Mouse (Mus musculus) CH12.LX (cell line): ENCODE results near the gene Amd1. TPM values are rescaled to one million over a fixed set of nuclear protein-coding genes. Genes with fewer than 3 reads are reported as not detected.

ENCODE experiments used
- DNase-seq: peaks from one replicate; pipeline ENCODE4 v3.0.0-alpha.2; 2013; ENCODE audit errors: extremely low read depth
- H3K27ac ChIP-seq: 2 replicates; pipeline ENCODE4 v1.5.1; 2012; ENCODE audit warnings: low read depth, mild to moderate bottlenecking, control low read depth, moderate library complexity; ENCODE audit not compliant: insufficient read depth
- H3K27me3 ChIP-seq: replicated peaks from 2 replicates; pipeline ENCODE3; 2012; ENCODE audit warnings: inconsistent platforms
- H3K36me3 ChIP-seq, 2 experiments: replicated peaks in 1 of 2; 2 replicates each; pipeline versions ENCODE3 to v1.6.1; 2012; ENCODE audit warnings: inconsistent platforms in 1 of 2, low read length in 1 of 2, mild to moderate bottlenecking in 1 of 2, mixed read lengths in 1 of 2, moderate library complexity in 1 of 2; ENCODE audit not compliant: control insufficient read depth in 1 of 2, insufficient read depth in 1 of 2
- H3K4me1 ChIP-seq, 2 experiments: 2 replicates each; pipeline ENCODE4 v1.6.1; 2012; ENCODE audit warnings: inconsistent platforms in 1 of 2, moderate library complexity in 1 of 2; ENCODE audit not compliant: insufficient read depth in 2 of 2, control insufficient read depth in 1 of 2
- H3K4me2 ChIP-seq: 2 replicates; pipeline ENCODE4 v1.6.1; 2012; ENCODE audit warnings: low read depth, mild to moderate bottlenecking, control low read depth; ENCODE audit not compliant: poor library complexity, insufficient read depth, severe bottlenecking
- H3K4me3 ChIP-seq, 3 experiments: fragments of 150-350 bp in 1 of 3; sonication (generic) in 1 of 3; replicated peaks in 1 of 3; 2 replicates each; pipeline versions ENCODE3 to v1.5.1; 2011 to 2012; ENCODE audit warnings: low read depth in 2 of 3, low read length in 2 of 3, mild to moderate bottlenecking in 2 of 3, moderate library complexity in 2 of 3, control low read depth in 1 of 3, improper control_type of control experiment in 1 of 3, inconsistent platforms in 1 of 3, mixed read lengths in 1 of 3; ENCODE audit not compliant: poor library complexity in 1 of 3
- H3K79me2 ChIP-seq: replicated peaks from 2 replicates; pipeline ENCODE4 v1.6.1; 2012; ENCODE audit warnings: mild to moderate bottlenecking, moderate library complexity; ENCODE audit not compliant: control insufficient read depth, poor library complexity, insufficient read depth, severe bottlenecking; ENCODE audit errors: extremely low read depth
- H3K9ac ChIP-seq: 2 replicates; pipeline ENCODE4 v1.6.1; 2012; ENCODE audit warnings: low read depth, mild to moderate bottlenecking, control low read depth, moderate library complexity; ENCODE audit not compliant: insufficient read depth
- H3K9me3 ChIP-seq: replicated peaks from 2 replicates; pipeline ENCODE3; 2012; ENCODE audit warnings: low read length, inconsistent platforms, mixed read lengths
- E2F4 ChIP-seq: IDR thresholded peaks from 2 replicates; pipeline ENCODE4 v1.6.1; 2011; ENCODE audit warnings: low read depth, low read length, improper control_type of control experiment; ENCODE audit not compliant: insufficient replicate concordance
- ELF1 ChIP-seq: IDR thresholded peaks from 2 replicates; pipeline ENCODE4 v1.6.1; 2014; ENCODE audit warnings: low read depth, mild to moderate bottlenecking, inconsistent platforms, low read length, improper control_type of control experiment
- EP300 ChIP-seq: IDR thresholded peaks from 2 replicates; pipeline ENCODE4 v1.6.1; 2011; ENCODE audit warnings: low read length, improper control_type of control experiment
- ETS1 ChIP-seq: conservative IDR thresholded peaks from 2 replicates; pipeline ENCODE4 v1.6.1; 2012; ENCODE audit warnings: low read depth, mild to moderate bottlenecking, inconsistent platforms, low read length, improper control_type of control experiment, moderate library complexity
- IRF4 ChIP-seq: IDR thresholded peaks from 2 replicates; pipeline ENCODE4 v1.6.1; 2014; ENCODE audit warnings: low read depth, mild to moderate bottlenecking, inconsistent platforms, low read length, improper control_type of control experiment
- JUN ChIP-seq: IDR thresholded peaks from 2 replicates; pipeline ENCODE4 v1.6.1; 2011; ENCODE audit warnings: low read depth, mild to moderate bottlenecking, low read length, improper control_type of control experiment, moderate library complexity; ENCODE audit not compliant: insufficient read depth
- JUND ChIP-seq: conservative IDR thresholded peaks from 2 replicates; pipeline ENCODE4 v1.6.1; 2011; ENCODE audit warnings: low read depth, low read length, improper control_type of control experiment
- KAT2A ChIP-seq: IDR thresholded peaks from 2 replicates; pipeline ENCODE4 v1.6.1; 2012; ENCODE audit warnings: low read length, improper control_type of control experiment, inconsistent platforms; ENCODE audit not compliant: insufficient replicate concordance
- MAX ChIP-seq: IDR thresholded peaks from 2 replicates; pipeline ENCODE4 v1.6.1; 2011; ENCODE audit warnings: low read length, improper control_type of control experiment
- MAZ ChIP-seq: IDR thresholded peaks from 2 replicates; pipeline ENCODE4 v1.6.1; 2012; ENCODE audit warnings: low read depth, mild to moderate bottlenecking, inconsistent platforms, low read length, improper control_type of control experiment, moderate library complexity
- MXI1 ChIP-seq: IDR thresholded peaks from 2 replicates; pipeline ENCODE4 v1.6.1; 2011; ENCODE audit warnings: mild to moderate bottlenecking, low read depth, low read length, improper control_type of control experiment
- NELFE ChIP-seq: IDR thresholded peaks from 2 replicates; pipeline ENCODE4 v1.6.1; 2011; ENCODE audit warnings: low read depth, low read length, improper control_type of control experiment
- POLR2A ChIP-seq: IDR thresholded peaks from 2 replicates; pipeline ENCODE4 v1.6.1; 2011; ENCODE audit warnings: low read depth, mild to moderate bottlenecking, improper control_type of control experiment, low read length
- POLR2AphosphoS2 ChIP-seq: IDR thresholded peaks from 2 replicates; pipeline ENCODE4 v1.6.1; 2011; ENCODE audit warnings: low read depth, low read length, improper control_type of control experiment
- RAD21 ChIP-seq: IDR thresholded peaks from 2 replicates; pipeline ENCODE4 v1.6.1; 2011; ENCODE audit warnings: low read depth, mild to moderate bottlenecking, low read length, improper control_type of control experiment, moderate library complexity
- SIN3A ChIP-seq: IDR thresholded peaks from 2 replicates; pipeline ENCODE4 v1.6.1; 2012; ENCODE audit warnings: low read length, improper control_type of control experiment, inconsistent platforms
- TBP ChIP-seq: conservative IDR thresholded peaks from 2 replicates; pipeline ENCODE4 v1.6.1; 2011; ENCODE audit warnings: low read depth, low read length, improper control_type of control experiment
- USF2 ChIP-seq: conservative IDR thresholded peaks from 2 replicates; pipeline ENCODE4 v1.6.1; 2011; ENCODE audit warnings: low read depth, low read length, improper control_type of control experiment
- ZNF384 ChIP-seq: IDR thresholded peaks from 2 replicates; pipeline ENCODE4 v1.6.1; 2012; ENCODE audit warnings: low read depth, low read length, improper control_type of control experiment, inconsistent platforms
- dilution Hi-C: fragments of 300-500 bp; cut with MboI; formaldehyde crosslinking; loops from 2 replicates; pipeline ENCODE4 v1.14.3; 2020; ENCODE audit warnings: low sequenced_read_pairs; ENCODE audit not compliant: extremely low pct_unique_long_range_greater_than_20kb, extremely low pct_ligation_motif_present
- in situ Hi-C: fragments of 300-500 bp; cut with MboI; formaldehyde crosslinking; loops from 3 replicates; pipeline ENCODE4 v1.14.3; 2019; ENCODE audit warnings: low sequenced_read_pairs, low pct_ligation_motif_present, low pct_unique_long_range_greater_than_20kb, mixed read lengths
- polyA plus RNA-seq: library from polyadenylated mRNA; unstranded; fragments of >175 nt; gene quantifications from 2 replicates; pipeline ENCODE4 v1.2.1, GENCODE M21; 2012; ENCODE audit warnings: low read depth; ENCODE audit not compliant: insufficient read length
- total RNA-seq, 2 experiments: library from RNA; depleted of rRNA; stranded (reverse); fragments of 300-350 nt in 1 of 2; fragments of >200 nt in 1 of 2; gene quantifications; 2 replicates each; pipeline ENCODE4 v1.2.3; 2012 to 2014

Gene Amd1
- total and polyA plus RNA-seq, 3 experiments: 88.3 to 266 (median 165) TPM

DNA sequence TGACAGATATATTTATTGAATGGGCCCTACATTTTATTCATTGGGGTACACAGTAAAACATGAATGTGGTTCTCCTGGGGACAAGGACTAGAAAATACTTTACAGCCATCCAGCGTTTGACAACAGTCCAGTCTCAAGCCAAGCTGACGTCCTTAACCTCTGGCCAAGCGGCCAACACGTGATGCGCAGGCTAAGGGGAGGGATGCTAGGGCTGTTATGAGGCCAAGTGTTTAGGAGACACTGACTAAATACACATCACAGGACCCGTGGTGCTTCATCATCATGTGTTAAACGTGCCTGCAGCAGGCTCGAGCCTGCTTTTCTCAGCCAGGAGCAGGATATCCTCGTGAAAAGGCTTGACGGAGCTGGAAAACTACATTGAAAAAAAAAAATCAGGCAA, 18.3 kb upstream of the Amd1 start:
- Histone ChIP-seq H3K79me2 (no peaks in the 10 kb centered on the region), H3K4me2 (no peak overlapping the region), H3K4me1 (peaks cover 5 to 15% of the 10 kb centered on the region in 2 experiments), H3K36me3 (no peaks in the 10 kb centered on the region), H3K9ac (no peak overlapping the region)
- no peak for DNase-seq
- TF ChIP-seq JUND (no peak), USF2 (no peak), KAT2A (no peak), POLR2A (no peak), TBP (no peak), MAX (no peak), SIN3A (no peak), MXI1 (no peak), E2F4 (no peak), RAD21 (no peak), ELF1 (no peak), MAZ (no peak), NELFE (no peak), ZNF384 (no peak), ETS1 (no peak)
- TF ChIP-seq, all 38 proteins: peak for 0
- Histone ChIP-seq H3K27ac (no peak overlapping the region), H3K4me3 (no peak overlapping the region), H3K27me3 (no peaks in the 10 kb centered on the region), H3K9me3 (peaks cover 4% of the 10 kb centered on the region)
- dilution Hi-C loops (no loop called here), in situ Hi-C loops (no loop called here)

DNA sequence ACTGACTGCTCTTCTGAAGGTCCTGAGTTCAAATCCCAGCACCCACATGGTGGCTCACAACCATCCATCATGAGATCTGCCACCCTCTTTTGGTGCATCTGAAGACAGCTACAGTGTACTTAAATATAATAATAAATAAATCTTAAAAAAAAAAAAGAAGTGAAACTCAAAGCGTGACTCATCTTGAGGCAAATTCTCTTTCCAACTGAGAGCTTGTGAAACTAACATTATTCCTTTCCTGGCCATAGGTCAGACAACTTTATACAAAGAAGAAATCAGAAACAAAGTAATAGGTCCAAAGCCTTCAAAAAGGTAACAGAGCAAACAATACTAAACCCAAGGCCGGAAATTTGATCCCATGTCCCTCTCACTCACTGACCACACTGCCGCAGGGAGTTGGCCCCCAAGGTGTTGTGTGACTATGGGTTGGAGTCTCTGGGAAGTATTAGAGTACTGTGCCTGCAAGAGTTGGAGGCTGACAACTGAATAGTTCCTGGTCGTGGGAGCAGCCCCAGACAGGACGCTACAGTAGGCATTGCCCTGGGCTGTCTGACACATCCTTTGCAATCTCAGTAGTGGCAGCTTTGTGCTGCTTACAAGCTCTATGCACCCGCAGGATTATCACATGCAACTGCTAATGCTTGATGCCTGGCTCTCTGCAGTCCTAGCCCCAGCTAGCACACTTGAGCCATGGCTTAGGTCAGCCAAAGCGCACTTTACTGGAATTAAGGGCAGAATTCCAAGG, 15.0 kb upstream of the Amd1 start:
- H3K9me3 ChIP-seq: peaks cover 4% of the 10 kb centered on the region
- H3K27ac ChIP-seq: no peak overlapping the region
- H3K79me2 ChIP-seq: no peaks in the 10 kb centered on the region
- no peak overlapping the region for H3K9ac ChIP-seq
- no peaks in the 10 kb centered on the region for H3K27me3 ChIP-seq
- TF ChIP-seq JUN: peak; percentile 68
- TF ChIP-seq ZNF384: peak; percentile 83
- peak; percentile 74 for TF ChIP-seq JUND
- no peak for TF ChIP-seq POLR2AphosphoS2
- no peak for TF ChIP-seq TBP
- peak; percentile 85 for TF ChIP-seq IRF4
- peak; percentile 76 for TF ChIP-seq EP300
- TF ChIP-seq, all 38 proteins: peak for 5
- DNase-seq: no peak
- Histone ChIP-seq H3K4me1 (peaks cover 5 to 15% of the 10 kb centered on the region in 2 experiments), H3K4me3 (no peak overlapping the region), H3K4me2 (no peak overlapping the region), H3K36me3 (no peaks in the 10 kb centered on the region)
- in situ Hi-C loops (no loop called here), dilution Hi-C loops (no loop called here)
